Mouse (Mus musculus) olfactory bulb, adult 2 months (tissue): ENCODE measurements around the gene Cyp46a1.

Experiments used
- CTCF ChIP-seq: fragments of 200-500 bp; IDR thresholded peaks from 2 replicates; pipeline ENCODE4 v1.5.1; 2012; ENCODE audit warnings: low read depth, mild to moderate bottlenecking, low read length, moderate library complexity; ENCODE audit not compliant: insufficient read depth
- POLR2A ChIP-seq: fragments of 200-500 bp; IDR thresholded peaks from 2 replicates; pipeline ENCODE4 v1.6.1; 2012; ENCODE audit warnings: mild to moderate bottlenecking, low read depth, low read length, moderate library complexity; ENCODE audit not compliant: insufficient read depth

GRCm38 (mm10) chr12:108301006-108301405 is 33.2 kb upstream of the Cyp46a1 start:
- TF ChIP-seq CTCF (no peak), POLR2A (no peak)
